Mouse (Mus musculus) cerebral cortex, adult 2 months (tissue): ENCODE data around the gene Gm47791.

Source experiments
- WGBS: fragments of 180-500 bp; shearing (Covaris S2); methylation state at CpG from one replicate; pipeline ENCODE4 v1.1.7; 2018; 5-methylcytosine and 5-hydroxymethylcytosine counted together

Gene Gm47791

GRCm38 (mm10) chr1:82771022-82771586, at the start of gene Gm47791:
Gene Gm47791, minus strand, starts transcription at chr1:82771243.
- WGBS: 88% methylated on average over 15 of the region's 15 CpGs

- 88% methylated on average over 3 of the region's 3 CpGs for WGBS
These were observed 49.7 kb upstream of the Gm47791 start for GRCm38 (mm10) chr1:82820626-82821186.

GRCm38 (mm10) chr1:82820179-82820578, 49.1 kb upstream of the Gm47791 start:
- 68% methylated on average over 15 of the region's 15 CpGs for WGBS

GRCm38 (mm10) chr1:82819366-82819765, 48.3 kb upstream of the Gm47791 start:
- 72% methylated on average over 10 of the region's 10 CpGs for WGBS

GRCm38 (mm10) chr1:82815941-82816716, 45.1 kb upstream of the Gm47791 start:
- WGBS: 81% methylated on average over 17 of the region's 17 CpGs

- WGBS: 79% methylated on average over 1 of the region's 1 CpGs
These were observed 40.7 kb upstream of the Gm47791 start for GRCm38 (mm10) chr1:82811766-82812165.

- 58% methylated on average over 3 of the region's 3 CpGs for WGBS
These were observed 37.5 kb upstream of the Gm47791 start for GRCm38 (mm10) chr1:82808564-82808963.

GRCm38 (mm10) chr1:82807206-82807605, 36.2 kb upstream of the Gm47791 start:
- 77% methylated on average over 7 of the region's 7 CpGs for WGBS

- 57% methylated on average over 8 of the region's 8 CpGs for WGBS
These were observed 35.3 kb upstream of the Gm47791 start for GRCm38 (mm10) chr1:82806391-82806790.

GRCm38 (mm10) chr1:82804059-82804458, 33.0 kb upstream of the Gm47791 start:
- WGBS: 56% methylated on average over 1 of the region's 1 CpGs

GRCm38 (mm10) chr1:82803608-82804007, 32.6 kb upstream of the Gm47791 start:
- 77% methylated on average over 7 of the region's 7 CpGs for WGBS

GRCm38 (mm10) chr1:82801105-82801783, 30.2 kb upstream of the Gm47791 start:
- WGBS: 50% methylated on average over 12 of the region's 12 CpGs

- WGBS: 90% methylated on average over 4 of the region's 4 CpGs
These were observed 27.9 kb upstream of the Gm47791 start for GRCm38 (mm10) chr1:82798922-82799321.

- 65% methylated on average over 5 of the region's 5 CpGs for WGBS
These were observed 27.3 kb upstream of the Gm47791 start for GRCm38 (mm10) chr1:82798304-82798703.

GRCm38 (mm10) chr1:82797088-82797487, 26.0 kb upstream of the Gm47791 start:
- WGBS: 90% methylated on average over 4 of the region's 4 CpGs

- WGBS: 51% methylated on average over 18 of the region's 18 CpGs
These were observed 24.8 kb upstream of the Gm47791 start for GRCm38 (mm10) chr1:82795702-82796443.

GRCm38 (mm10) chr1:82795211-82795610, 24.2 kb upstream of the Gm47791 start:
- WGBS: 83% methylated on average over 2 of the region's 2 CpGs

GRCm38 (mm10) chr1:82793986-82794385, 22.9 kb upstream of the Gm47791 start:
- 38% methylated on average over 4 of the region's 4 CpGs for WGBS

- 86% methylated on average over 3 of the region's 3 CpGs for WGBS
These were observed 22.1 kb upstream of the Gm47791 start for GRCm38 (mm10) chr1:82793110-82793509.

- 94% methylated on average over 6 of the region's 6 CpGs for WGBS
These were observed 21.2 kb upstream of the Gm47791 start for GRCm38 (mm10) chr1:82792238-82792637.

- WGBS: 85% methylated on average over 11 of the region's 11 CpGs
These were observed 20.1 kb upstream of the Gm47791 start for GRCm38 (mm10) chr1:82791105-82791504.

GRCm38 (mm10) chr1:82788070-82788469, 17.0 kb upstream of the Gm47791 start:
- WGBS: 37% methylated on average over 7 of the region's 7 CpGs
